Mouse (Mus musculus) midbrain, embryonic 16.5 days (tissue): ENCODE measurements around the gene Pofut2. TPM values are rescaled to one million over a fixed set of nuclear protein-coding genes. Genes with fewer than 3 reads are reported as not detected.

Experiments
- ATAC-seq: fragments of 200-750 bp; cut with Nextera tagmentation; 2 replicates; pipeline ENCODE4 v1.8.0; 2017; ENCODE audit warnings: moderate TSS enrichment
- H3K27ac ChIP-seq: fragments of 300-500 bp; sonication (generic); 2 replicates; pipeline ENCODE4 v1.5.1; 2014; ENCODE audit warnings: mild to moderate bottlenecking, low read length, mixed read lengths
- H3K27me3 ChIP-seq: fragments of 300-500 bp; sonication (generic); 2 replicates; pipeline ENCODE4 v1.6.1; 2014; ENCODE audit warnings: low read depth, low read length, mixed read lengths; ENCODE audit not compliant: control insufficient read depth, insufficient read depth
- H3K36me3 ChIP-seq: fragments of 300-500 bp; sonication (generic); 2 replicates; pipeline ENCODE4 v1.6.1; 2014; ENCODE audit warnings: mild to moderate bottlenecking, low read length, moderate library complexity, mixed read lengths; ENCODE audit not compliant: control insufficient read depth, insufficient read depth
- H3K4me1 ChIP-seq: fragments of 300-500 bp; sonication (generic); 2 replicates; pipeline ENCODE4 v1.6.1; 2014; ENCODE audit warnings: mild to moderate bottlenecking, low read length, mixed read lengths; ENCODE audit not compliant: control insufficient read depth, insufficient read depth
- H3K4me2 ChIP-seq: fragments of 300-500 bp; sonication (generic); 2 replicates; pipeline ENCODE4 v1.6.1; 2014; ENCODE audit warnings: mild to moderate bottlenecking, low read length, mixed read lengths
- H3K4me3 ChIP-seq: fragments of 300-500 bp; sonication (generic); 2 replicates; pipeline ENCODE4 v1.5.1; 2014; ENCODE audit warnings: low read depth, mild to moderate bottlenecking, low read length, moderate library complexity, mixed read lengths
- H3K9ac ChIP-seq: fragments of 300-500 bp; sonication (generic); 2 replicates; pipeline ENCODE4 v1.6.1; 2014; ENCODE audit warnings: low read depth, low read length, mixed read lengths
- H3K9me3 ChIP-seq: fragments of 300-500 bp; sonication (generic); replicated peaks from 2 replicates; pipeline ENCODE4 v1.6.1; 2014; ENCODE audit warnings: mild to moderate bottlenecking, low read length, mixed read lengths; ENCODE audit not compliant: control insufficient read depth, poor library complexity, severe bottlenecking
- WGBS: fragments of 180-500 bp; shearing (Covaris S2); extraction: QIAGEN DNeasy Blood & Tissue Kit; methylation state at CpG from one replicate; pipeline ENCODE4 v1.1.7; 2014; 5-methylcytosine and 5-hydroxymethylcytosine counted together
- polyA plus RNA-seq: library from polyadenylated mRNA; unstranded; fragments of >200 nt; fragmentation: Nextera tagmentation; extraction: Ambion mirVana; gene quantifications from 2 replicates; pipeline ENCODE4 v1.2.1, GENCODE M21; 2015

Pofut2 gene
- polyA plus RNA-seq, 1 experiment from 2014 or later = 52.5 TPM

DNA sequence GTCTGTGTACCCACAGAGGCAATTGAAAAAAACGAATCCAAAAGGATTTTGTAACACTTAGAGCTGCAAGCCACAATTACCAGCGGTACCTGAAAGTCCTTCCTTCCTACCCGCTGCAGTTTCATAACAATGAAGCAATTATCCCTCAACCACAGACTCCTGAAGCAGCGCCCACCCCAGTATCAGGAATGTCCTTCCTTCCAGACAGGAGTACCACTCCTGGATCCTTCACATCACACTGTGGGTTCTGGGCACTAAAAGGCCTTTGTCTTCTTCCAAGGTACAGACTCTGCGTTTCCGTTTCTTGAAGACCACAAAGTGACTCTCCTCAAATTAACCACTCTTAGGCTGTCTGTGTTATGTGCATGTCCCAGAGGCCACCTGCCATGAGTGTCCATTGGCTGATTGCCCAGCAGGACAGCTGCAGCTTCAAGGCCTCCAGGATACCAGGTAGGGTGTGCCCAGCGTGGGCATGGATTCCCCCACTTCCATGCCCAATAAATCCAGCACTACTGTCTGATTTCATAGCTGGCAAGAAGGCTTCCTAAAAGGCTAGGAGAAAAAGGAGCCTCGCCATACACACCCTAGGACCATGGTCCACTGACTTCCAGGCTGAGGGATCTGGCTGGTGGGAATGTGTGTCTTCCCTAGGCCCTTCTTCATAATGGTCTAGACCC lies 32.2 kb upstream of the Pofut2 start:
- Histone ChIP-seq H3K36me3 (no peaks in the 10 kb centered on the region), H3K9ac (no peak overlapping the region), H3K27me3 (no peaks in the 10 kb centered on the region), H3K4me2 (no peak overlapping the region), H3K4me1 (no peaks in the 10 kb centered on the region), H3K4me3 (no peak overlapping the region), H3K27ac (no peak overlapping the region), H3K9me3 (no peaks in the 10 kb centered on the region)
- no peak for ATAC-seq
- 67% methylated on average over 8 of the region's 8 CpGs for WGBS

DNA sequence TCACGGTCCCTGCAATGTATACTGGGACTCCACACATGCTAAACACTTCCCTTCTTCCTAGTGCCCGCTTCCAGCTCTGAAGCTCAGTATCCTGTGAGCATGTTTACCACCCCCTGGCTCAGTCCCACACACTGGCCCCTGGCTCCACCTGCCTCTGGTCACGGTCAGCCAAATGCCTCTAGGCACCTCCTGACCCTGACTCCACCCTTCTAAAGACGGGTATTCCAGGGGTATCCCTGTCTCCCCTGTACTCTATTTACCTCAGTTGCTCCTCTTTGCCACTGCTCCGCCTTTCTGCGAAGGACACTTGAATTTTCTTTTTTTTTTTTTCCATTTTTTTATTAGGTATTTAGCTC lies 31.7 kb upstream of the Pofut2 start:
- no peak overlapping the region for H3K27ac ChIP-seq
- no peaks in the 10 kb centered on the region for H3K36me3 ChIP-seq
- no peak overlapping the region for H3K4me3 ChIP-seq
- H3K27me3 ChIP-seq = no peaks in the 10 kb centered on the region
- 84% methylated on average over 6 of the region's 6 CpGs for WGBS
- no peak for ATAC-seq
- no peak overlapping the region for H3K9ac ChIP-seq
- no peaks in the 10 kb centered on the region for H3K4me1 ChIP-seq
- H3K4me2 ChIP-seq = no peak overlapping the region
- no peaks in the 10 kb centered on the region for H3K9me3 ChIP-seq

DNA sequence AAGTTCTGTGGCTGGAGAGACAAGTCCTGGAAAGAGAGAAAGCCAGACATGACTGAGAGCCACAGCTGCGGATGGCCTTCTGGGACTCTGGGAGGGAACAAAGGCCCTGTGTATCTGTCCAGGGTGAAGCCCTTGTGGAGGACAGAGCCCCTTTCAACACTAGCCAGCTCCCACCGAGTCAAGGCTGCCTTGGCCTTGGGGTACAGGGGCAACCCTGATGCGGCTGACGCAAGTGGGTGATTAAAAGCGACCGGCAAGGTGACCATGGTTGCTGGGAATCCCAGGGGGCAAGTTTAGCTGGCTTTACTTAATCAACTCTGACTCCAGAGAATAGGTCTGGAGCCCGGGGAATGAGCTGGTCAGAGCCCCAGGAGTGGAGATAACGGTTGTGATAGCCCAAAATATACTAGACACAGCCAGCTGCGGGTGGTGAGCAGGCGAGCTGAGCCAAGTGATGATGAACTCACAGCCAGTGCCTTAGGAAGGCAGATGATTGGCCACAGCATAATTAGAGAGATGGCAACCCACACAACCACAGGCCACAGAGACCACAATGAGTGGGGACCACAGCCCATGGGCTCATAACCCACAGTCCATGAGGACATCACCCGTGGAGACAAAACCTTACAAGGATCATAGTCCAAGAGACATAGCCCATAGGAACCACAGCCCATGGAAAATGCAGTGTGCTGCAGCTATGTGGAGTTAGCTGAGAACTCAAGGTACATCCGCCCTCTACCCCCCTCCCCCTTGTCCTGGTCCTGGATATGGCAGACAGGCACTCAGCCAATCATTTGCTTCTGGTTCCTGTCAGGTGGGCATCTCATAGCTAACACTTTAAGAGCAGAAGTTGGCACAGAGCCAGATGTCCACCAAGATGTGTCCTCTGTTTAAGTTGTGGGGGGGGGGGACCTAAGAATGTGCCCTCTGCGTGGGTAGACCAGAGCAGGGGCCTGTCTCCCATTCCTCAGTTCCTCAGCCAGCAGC lies 29.1 kb upstream of the Pofut2 start:
- WGBS = 79% methylated on average over 13 of the region's 13 CpGs
- no peak overlapping the region for H3K27ac ChIP-seq

DNA sequence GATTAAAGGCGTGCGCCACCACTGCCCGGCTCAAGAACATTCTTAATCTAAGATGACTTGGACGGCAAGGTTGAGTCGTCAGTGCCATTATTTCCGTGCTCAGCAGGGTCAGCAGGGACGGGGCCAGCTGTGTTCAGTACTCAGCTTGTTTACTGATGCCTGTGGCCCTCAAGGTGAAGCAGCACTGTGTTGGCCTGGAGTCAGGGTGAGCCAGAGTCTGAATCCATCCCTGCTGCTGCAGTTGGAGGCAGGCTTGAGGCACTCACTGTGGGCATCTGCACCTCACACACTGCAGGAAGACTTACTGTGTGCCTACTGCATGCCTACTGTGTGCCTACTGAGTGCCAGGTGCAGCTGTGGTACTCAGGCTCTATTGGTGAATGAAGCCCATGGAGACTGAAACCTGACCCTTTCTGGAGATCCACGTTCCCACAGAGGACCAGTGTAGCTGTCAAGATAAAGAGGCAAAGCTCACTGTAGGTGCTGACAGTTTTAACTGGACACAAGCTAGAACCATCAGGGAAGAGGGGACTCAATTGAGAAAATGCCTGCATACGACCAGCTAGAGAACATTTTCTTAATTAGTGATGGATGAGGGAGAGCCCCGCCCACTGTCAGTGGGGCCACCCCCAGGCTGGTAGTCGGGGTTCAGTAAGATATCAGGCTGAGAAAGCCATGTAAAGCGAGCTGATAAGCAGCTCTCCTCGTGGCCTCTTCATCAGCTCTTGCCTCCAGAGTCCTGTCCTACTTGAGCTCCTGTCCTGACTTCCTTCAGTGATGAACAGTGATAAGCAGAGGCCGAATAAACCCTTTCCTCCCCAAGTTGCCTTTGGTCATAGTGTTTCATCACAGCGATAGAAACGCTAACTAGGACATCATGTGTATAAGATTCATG lies 26.9 kb upstream of the Pofut2 start:
- Histone ChIP-seq H3K27ac (no peak overlapping the region), H3K27me3 (no peaks in the 10 kb centered on the region), H3K9ac (no peak overlapping the region), H3K4me1 (no peaks in the 10 kb centered on the region), H3K4me2 (no peak overlapping the region), H3K9me3 (no peaks in the 10 kb centered on the region), H3K36me3 (no peaks in the 10 kb centered on the region), H3K4me3 (no peak overlapping the region)
- 75% methylated on average over 16 of the region's 16 CpGs for WGBS
- ATAC-seq = no peak

More for the DNA sequence above, 29.1 kb upstream of the Pofut2 start:
- no peaks in the 10 kb centered on the region for H3K4me1 ChIP-seq
- H3K4me2 ChIP-seq = no peak overlapping the region
- H3K27me3 ChIP-seq = no peaks in the 10 kb centered on the region
- H3K9me3 ChIP-seq = no peaks in the 10 kb centered on the region
- no peak for ATAC-seq
- H3K36me3 ChIP-seq = no peaks in the 10 kb centered on the region
- H3K9ac ChIP-seq = no peak overlapping the region
- no peak overlapping the region for H3K4me3 ChIP-seq

DNA sequence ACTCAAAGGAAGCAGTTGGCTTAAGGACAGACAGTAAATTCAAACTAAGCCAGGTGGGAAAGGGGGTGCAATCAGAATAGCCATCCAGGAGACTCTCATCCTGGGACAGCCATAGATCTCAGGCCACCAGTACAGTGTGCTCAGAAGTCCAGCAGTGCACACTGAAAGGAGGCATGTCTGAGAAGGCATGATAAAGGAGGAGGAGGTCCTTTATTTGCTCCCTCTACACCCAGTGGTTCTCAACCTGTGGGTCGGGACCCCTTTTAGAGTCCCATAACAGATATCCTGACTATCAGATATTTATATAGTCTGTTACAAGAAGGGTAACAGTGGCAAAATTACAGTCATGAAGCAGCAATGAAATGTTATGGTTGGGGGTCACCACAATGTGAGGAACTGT lies 25.8 kb upstream of the Pofut2 start:
- no peak overlapping the region for H3K4me2 ChIP-seq
- H3K9ac ChIP-seq = no peak overlapping the region
- no peak overlapping the region for H3K4me3 ChIP-seq
- WGBS = 95% methylated on average over 1 of the region's 1 CpGs
- ATAC-seq = no peak
- no peaks in the 10 kb centered on the region for H3K9me3 ChIP-seq
- no peaks in the 10 kb centered on the region for H3K27me3 ChIP-seq
- no peaks in the 10 kb centered on the region for H3K4me1 ChIP-seq
- H3K36me3 ChIP-seq = no peaks in the 10 kb centered on the region
- no peak overlapping the region for H3K27ac ChIP-seq

DNA sequence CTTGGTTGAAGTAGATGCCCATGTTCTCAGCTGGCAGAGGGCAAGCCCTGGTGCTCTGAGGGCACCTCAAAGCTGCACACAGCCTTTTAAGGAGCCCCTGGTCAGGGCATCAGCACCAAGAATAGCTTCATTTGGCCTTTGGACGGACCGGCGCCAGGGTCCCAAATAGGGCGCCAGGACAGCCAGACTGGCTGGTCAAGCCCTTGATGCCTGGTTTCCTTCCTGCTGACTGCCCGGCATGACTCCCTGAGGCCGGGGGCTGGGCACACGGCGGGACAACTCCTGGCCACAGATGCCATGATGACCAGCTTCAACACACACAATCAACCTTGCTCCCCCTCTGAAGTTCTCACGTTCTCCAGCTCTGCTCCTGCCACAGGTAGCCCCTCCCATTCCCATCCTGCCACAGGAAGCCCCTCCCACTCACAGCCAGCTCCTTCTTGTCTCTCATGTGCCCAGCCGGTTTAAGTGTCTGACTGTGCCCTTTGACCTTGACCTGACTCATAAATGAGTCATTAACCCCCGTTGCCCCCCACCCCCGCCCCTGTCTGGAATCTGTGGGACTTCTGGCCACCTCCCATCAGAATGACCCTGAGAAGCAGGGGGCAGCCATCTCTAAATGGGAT lies 23.9 kb upstream of the Pofut2 start:
- ATAC-seq = no peak
- Histone ChIP-seq H3K9ac (no peak overlapping the region), H3K36me3 (no peaks in the 10 kb centered on the region), H3K27ac (no peak overlapping the region), H3K4me1 (no peaks in the 10 kb centered on the region), H3K9me3 (no peaks in the 10 kb centered on the region), H3K4me3 (no peak overlapping the region), H3K4me2 (no peak overlapping the region), H3K27me3 (no peaks in the 10 kb centered on the region)
- 80% methylated on average over 12 of the region's 12 CpGs for WGBS

DNA sequence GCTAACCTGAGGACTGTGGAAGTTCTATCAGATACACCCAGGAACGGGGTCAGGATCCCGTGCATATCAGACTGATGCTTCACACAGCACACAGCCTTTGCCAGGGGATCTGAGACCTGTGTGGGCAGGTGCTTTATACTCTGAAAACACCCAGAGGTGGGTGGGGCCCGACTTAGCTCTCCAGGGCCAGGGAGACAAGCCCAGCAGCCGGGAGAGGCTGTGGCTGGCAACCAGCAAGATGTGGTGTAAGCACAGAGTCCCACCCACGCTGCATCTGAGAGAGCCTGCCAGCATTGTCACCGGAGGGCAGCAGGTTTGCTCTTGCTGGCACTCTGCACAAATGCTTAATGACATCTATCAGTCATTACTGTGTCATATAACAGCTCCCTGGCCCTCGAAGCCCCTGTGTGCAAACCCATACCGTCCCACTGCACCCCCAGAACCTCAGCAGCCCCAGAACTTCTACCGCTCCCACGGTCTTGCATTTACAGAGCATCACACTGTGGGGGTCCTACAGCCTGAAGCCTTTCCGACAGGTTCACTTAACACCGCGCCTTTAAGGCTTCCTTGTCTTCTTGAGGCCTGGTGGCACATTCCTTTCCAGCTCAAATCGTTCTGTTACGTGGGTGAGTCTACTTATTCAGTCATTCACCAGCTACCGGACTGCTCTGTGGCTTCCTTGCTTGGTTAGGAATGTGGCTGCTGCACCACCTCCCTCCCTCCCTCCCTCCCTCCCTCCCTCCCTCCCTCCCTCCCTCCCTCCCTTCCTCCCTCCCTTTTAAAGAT lies 21.0 kb upstream of the Pofut2 start:
- no peak for ATAC-seq
- Histone ChIP-seq H3K4me1 (no peaks in the 10 kb centered on the region), H3K9me3 (no peaks in the 10 kb centered on the region), H3K36me3 (no peaks in the 10 kb centered on the region), H3K4me2 (no peak overlapping the region), H3K27ac (no peak overlapping the region), H3K9ac (no peak overlapping the region), H3K27me3 (no peaks in the 10 kb centered on the region), H3K4me3 (no peak overlapping the region)
- WGBS = 80% methylated on average over 16 of the region's 16 CpGs

DNA sequence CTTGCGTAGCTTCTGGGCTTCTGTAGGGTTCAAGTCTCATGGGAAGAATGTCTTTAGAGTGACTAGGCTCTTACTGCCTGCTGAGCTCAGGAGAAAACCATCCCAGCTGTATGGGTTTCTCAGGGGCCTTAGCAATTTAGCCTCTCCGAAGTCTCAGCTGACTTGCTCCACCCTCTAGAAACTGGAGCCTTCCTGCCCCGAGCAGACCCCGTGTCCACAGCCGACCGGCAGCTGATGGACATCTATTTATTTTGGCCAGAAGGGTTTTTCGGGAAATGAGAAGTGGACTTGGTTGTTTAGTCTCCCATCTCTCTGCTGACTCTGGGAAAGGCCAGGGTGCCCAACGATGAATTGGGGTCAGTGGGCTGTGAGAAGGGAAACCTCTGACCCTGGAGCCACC lies 18.3 kb upstream of the Pofut2 start:
- no peak overlapping the region for H3K27ac ChIP-seq
- H3K4me1 ChIP-seq = no peaks in the 10 kb centered on the region
- WGBS = 86% methylated on average over 8 of the region's 8 CpGs
- H3K36me3 ChIP-seq = no peaks in the 10 kb centered on the region
- H3K27me3 ChIP-seq = no peaks in the 10 kb centered on the region
- H3K4me2 ChIP-seq = no peak overlapping the region
- no peak overlapping the region for H3K4me3 ChIP-seq
- no peak overlapping the region for H3K9ac ChIP-seq
- ATAC-seq = no peak
- no peaks in the 10 kb centered on the region for H3K9me3 ChIP-seq
